Mouse (Mus musculus) cerebellum, adult 2 months (tissue): ENCODE data around the gene Car9.

Source experiments
- CTCF ChIP-seq: fragments of 200-500 bp; IDR thresholded peaks from 2 replicates; pipeline ENCODE4 v1.5.1; 2011; ENCODE audit warnings: low read depth, mild to moderate bottlenecking, control low read depth, low read length, moderate library complexity, borderline replicate concordance; ENCODE audit not compliant: insufficient read depth
- POLR2A ChIP-seq: fragments of 200-500 bp; IDR thresholded peaks from 2 replicates; pipeline ENCODE4 v1.6.1; 2011; ENCODE audit warnings: low read length, control low read depth, borderline replicate concordance; ENCODE audit not compliant: insufficient read depth

GRCm38 (mm10) chr4:43511675-43512454, 5.1 kb downstream of the Car9 start:
- TF ChIP-seq CTCF: no peak
- TF ChIP-seq POLR2A: no peak
